Mouse (Mus musculus): ENCODE data around the gene Metrn. TPM values are rescaled to one million over a fixed set of nuclear protein-coding genes. Genes with fewer than 3 reads are reported as not detected.

The Metrn gene
- total RNA-seq, 1 experiment = 46.1 TPM

GRCm38 (mm10) chr17:25754241-25754640, 42.7 kb downstream of the Metrn start, which contains the start of gene Msln:
TSS of gene Msln (minus strand) at chr17:25754378.
- in situ Hi-C loops (cut with MboI; ENCODE audit: low sequenced_read_pairs in 2 of 2, unreplicated experiment in 2 of 2) = no loop called here
- Histone ChIP-seq H3K4me3 (ENCODE audit: insufficient read depth in 1 of 2, low read depth in 1 of 2, low read length in 2 of 2, poor library complexity in 1 of 2, severe bottlenecking in 1 of 2) (no peak within 1 kb of the TSS), H3K27ac (ENCODE audit: insufficient read depth, low read depth, low read length, poor library complexity, severe bottlenecking) (no peak within 1 kb of the TSS), H3K9ac (ENCODE audit: insufficient read depth, low read depth, low read length, poor library complexity, severe bottlenecking) (no peak within 1 kb of the TSS), H3K36me3 (ENCODE audit: control insufficient read depth, insufficient read depth, low read length, poor library complexity, severe bottlenecking) (no peaks in the 10 kb centered on the region), H3K4me1 (ENCODE audit: control insufficient read depth in 2 of 2, insufficient read depth in 2 of 2, low read length in 2 of 2, poor library complexity in 1 of 2) (peaks cover 14 to 28% of the 10 kb centered on the region in 2 experiments), H3K9me3 (ENCODE audit: control insufficient read depth, insufficient read depth, low read depth, low read length) (no peaks in the 10 kb centered on the region)
- TF ChIP-seq MAFK (IDR thresholded peaks at IDR 0.05; ENCODE audit: insufficient read depth, low read depth, low read length) (no peak), HCFC1 (IDR thresholded peaks at IDR 0.05; ENCODE audit: borderline replicate concordance, insufficient read depth, low read length) (no peak), ZC3H11A (IDR thresholded peaks at IDR 0.05; ENCODE audit: borderline replicate concordance, low read depth, low read length) (no peak), ZNF384 (IDR thresholded peaks at IDR 0.05; ENCODE audit: low read depth, low read length) (no peak), CHD2 (IDR thresholded peaks at IDR 0.05; ENCODE audit: low read depth, low read length) (no peak)
- no peak for DNase-seq (ENCODE audit: low read depth, low spot score)

GRCm38 (mm10) chr17:25751446-25751845, 45.5 kb downstream of the Metrn start:
- H3K9ac ChIP-seq (ENCODE audit: insufficient read depth, low read depth, low read length, poor library complexity, severe bottlenecking) = no peak overlapping the region
- in situ Hi-C loops (cut with MboI; ENCODE audit: low sequenced_read_pairs in 2 of 2, unreplicated experiment in 2 of 2) = no loop called here
- no peaks in the 10 kb centered on the region for H3K36me3 ChIP-seq (ENCODE audit: control insufficient read depth, insufficient read depth, low read length, poor library complexity, severe bottlenecking)
- DNase-seq (ENCODE audit: low read depth, low spot score) = no peak
- TF ChIP-seq MAFK (IDR thresholded peaks at IDR 0.05; ENCODE audit: insufficient read depth, low read depth, low read length) = no peak
- TF ChIP-seq HCFC1 (IDR thresholded peaks at IDR 0.05; ENCODE audit: borderline replicate concordance, insufficient read depth, low read length) = no peak
- no peak for TF ChIP-seq ZC3H11A (IDR thresholded peaks at IDR 0.05; ENCODE audit: borderline replicate concordance, low read depth, low read length)
- TF ChIP-seq ZNF384 (IDR thresholded peaks at IDR 0.05; ENCODE audit: low read depth, low read length) = no peak
- TF ChIP-seq CHD2 (IDR thresholded peaks at IDR 0.05; ENCODE audit: low read depth, low read length) = no peak
- no peaks in the 10 kb centered on the region for H3K9me3 ChIP-seq (ENCODE audit: control insufficient read depth, insufficient read depth, low read depth, low read length)
- peaks cover 11 to 13% of the 10 kb centered on the region in 2 experiments for H3K4me1 ChIP-seq (ENCODE audit: control insufficient read depth in 2 of 2, insufficient read depth in 2 of 2, low read length in 2 of 2, poor library complexity in 1 of 2)
- no peak overlapping the region for H3K4me3 ChIP-seq (ENCODE audit: insufficient read depth in 1 of 2, low read depth in 1 of 2, low read length in 2 of 2, poor library complexity in 1 of 2, severe bottlenecking in 1 of 2)
- no peak overlapping the region for H3K27ac ChIP-seq (ENCODE audit: insufficient read depth, low read depth, low read length, poor library complexity, severe bottlenecking)

GRCm38 (mm10) chr17:25749314-25749713, 47.6 kb downstream of the Metrn start:
- no peak for DNase-seq (ENCODE audit: low read depth, low spot score)
- peaks cover 2 to 3% of the 10 kb centered on the region in 2 experiments; a peak in 2 of 4 replicates for H3K4me1 ChIP-seq (ENCODE audit: control insufficient read depth in 2 of 2, insufficient read depth in 2 of 2, low read length in 2 of 2, poor library complexity in 1 of 2)
- H3K9me3 ChIP-seq (ENCODE audit: control insufficient read depth, insufficient read depth, low read depth, low read length) = no peaks in the 10 kb centered on the region
- no peak overlapping the region for H3K4me3 ChIP-seq (ENCODE audit: insufficient read depth in 1 of 2, low read depth in 1 of 2, low read length in 2 of 2, poor library complexity in 1 of 2, severe bottlenecking in 1 of 2)
- TF ChIP-seq ZNF384 (IDR thresholded peaks at IDR 0.05; ENCODE audit: low read depth, low read length) (no peak), MAFK (IDR thresholded peaks at IDR 0.05; ENCODE audit: insufficient read depth, low read depth, low read length) (no peak), CHD2 (IDR thresholded peaks at IDR 0.05; ENCODE audit: low read depth, low read length) (no peak), ZC3H11A (IDR thresholded peaks at IDR 0.05; ENCODE audit: borderline replicate concordance, low read depth, low read length) (no peak), HCFC1 (IDR thresholded peaks at IDR 0.05; ENCODE audit: borderline replicate concordance, insufficient read depth, low read length) (no peak)
- no peaks in the 10 kb centered on the region for H3K36me3 ChIP-seq (ENCODE audit: control insufficient read depth, insufficient read depth, low read length, poor library complexity, severe bottlenecking)
- in situ Hi-C loops (cut with MboI; ENCODE audit: low sequenced_read_pairs in 2 of 2, unreplicated experiment in 2 of 2) = no loop called here
- no peak overlapping the region for H3K9ac ChIP-seq (ENCODE audit: insufficient read depth, low read depth, low read length, poor library complexity, severe bottlenecking)
- no peak overlapping the region for H3K27ac ChIP-seq (ENCODE audit: insufficient read depth, low read depth, low read length, poor library complexity, severe bottlenecking)

DNA sequence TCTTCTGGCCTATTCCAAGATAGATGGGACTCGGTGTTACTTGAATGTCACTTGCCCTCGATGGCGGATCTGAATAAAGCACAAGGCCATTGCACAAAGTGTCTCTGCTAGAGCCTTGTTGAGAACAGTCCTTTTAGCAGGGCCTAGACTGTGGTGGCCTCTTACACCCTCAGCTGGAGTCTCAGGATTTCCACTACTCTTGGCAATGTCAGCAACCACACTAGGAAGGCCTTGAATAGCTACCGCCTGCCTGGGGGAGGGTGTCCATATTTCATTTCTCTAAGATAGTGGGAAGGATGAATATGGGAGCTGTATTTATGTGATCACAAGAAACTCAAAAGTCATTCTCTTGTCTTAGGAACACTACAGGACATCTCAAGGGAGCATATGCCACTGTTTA, 48.7 kb downstream of the Metrn start:
- in situ Hi-C loops (cut with MboI; ENCODE audit: low sequenced_read_pairs in 2 of 2, unreplicated experiment in 2 of 2) = no loop called here
- DNase-seq (ENCODE audit: low read depth, low spot score) = no peak
- Histone ChIP-seq H3K27ac (ENCODE audit: insufficient read depth, low read depth, low read length, poor library complexity, severe bottlenecking) (no peak overlapping the region), H3K36me3 (ENCODE audit: control insufficient read depth, insufficient read depth, low read length, poor library complexity, severe bottlenecking) (no peaks in the 10 kb centered on the region), H3K9me3 (ENCODE audit: control insufficient read depth, insufficient read depth, low read depth, low read length) (no peaks in the 10 kb centered on the region), H3K4me3 (ENCODE audit: insufficient read depth in 1 of 2, low read depth in 1 of 2, low read length in 2 of 2, poor library complexity in 1 of 2, severe bottlenecking in 1 of 2) (no peak overlapping the region), H3K4me1 (ENCODE audit: control insufficient read depth in 2 of 2, insufficient read depth in 2 of 2, low read length in 2 of 2, poor library complexity in 1 of 2) (peaks cover 0 to 3% of the 10 kb centered on the region in 2 experiments; a peak in 1 of 4 replicates), H3K9ac (ENCODE audit: insufficient read depth, low read depth, low read length, poor library complexity, severe bottlenecking) (no peak overlapping the region)
- TF ChIP-seq MAFK (IDR thresholded peaks at IDR 0.05; ENCODE audit: insufficient read depth, low read depth, low read length) = no peak
- no peak for TF ChIP-seq CHD2 (IDR thresholded peaks at IDR 0.05; ENCODE audit: low read depth, low read length)
- TF ChIP-seq ZC3H11A (IDR thresholded peaks at IDR 0.05; ENCODE audit: borderline replicate concordance, low read depth, low read length) = no peak
- TF ChIP-seq HCFC1 (IDR thresholded peaks at IDR 0.05; ENCODE audit: borderline replicate concordance, insufficient read depth, low read length) = no peak
- TF ChIP-seq ZNF384 (IDR thresholded peaks at IDR 0.05; ENCODE audit: low read depth, low read length) = no peak

DNA sequence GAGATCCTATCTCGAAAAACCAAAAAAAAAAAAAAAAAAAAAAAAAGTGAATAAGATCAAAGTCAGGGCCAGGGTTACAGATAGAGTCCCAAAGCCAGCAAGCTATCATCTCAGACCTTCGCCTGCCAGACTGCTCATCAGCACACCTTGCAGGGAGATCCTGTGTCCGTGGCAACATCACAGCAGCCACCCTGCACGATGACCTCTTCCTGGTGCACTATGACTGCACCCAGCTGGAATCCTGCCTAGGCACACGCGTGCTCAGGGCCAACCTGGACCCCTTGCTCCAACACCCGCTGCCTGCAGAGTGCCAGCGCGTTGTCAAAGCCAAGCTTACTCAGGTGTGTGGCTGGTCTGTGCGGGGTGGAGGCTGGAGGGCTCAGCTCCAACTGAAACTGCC, 52.6 kb downstream of the Metrn start:
- Histone ChIP-seq H3K27ac (ENCODE audit: insufficient read depth, low read depth, low read length, poor library complexity, severe bottlenecking) (no peak overlapping the region), H3K9ac (ENCODE audit: insufficient read depth, low read depth, low read length, poor library complexity, severe bottlenecking) (no peak overlapping the region), H3K4me1 (ENCODE audit: control insufficient read depth in 2 of 2, insufficient read depth in 2 of 2, low read length in 2 of 2, poor library complexity in 1 of 2) (peaks cover 0 to 3% of the 10 kb centered on the region in 2 experiments; a peak in 1 of 4 replicates), H3K9me3 (ENCODE audit: control insufficient read depth, insufficient read depth, low read depth, low read length) (no peaks in the 10 kb centered on the region), H3K36me3 (ENCODE audit: control insufficient read depth, insufficient read depth, low read length, poor library complexity, severe bottlenecking) (no peaks in the 10 kb centered on the region), H3K4me3 (ENCODE audit: insufficient read depth in 1 of 2, low read depth in 1 of 2, low read length in 2 of 2, poor library complexity in 1 of 2, severe bottlenecking in 1 of 2) (no peak overlapping the region)
- in situ Hi-C loops (cut with MboI; ENCODE audit: low sequenced_read_pairs in 2 of 2, unreplicated experiment in 2 of 2) = no loop called here
- no peak for TF ChIP-seq ZC3H11A (IDR thresholded peaks at IDR 0.05; ENCODE audit: borderline replicate concordance, low read depth, low read length)
- no peak for TF ChIP-seq MAFK (IDR thresholded peaks at IDR 0.05; ENCODE audit: insufficient read depth, low read depth, low read length)
- no peak for TF ChIP-seq HCFC1 (IDR thresholded peaks at IDR 0.05; ENCODE audit: borderline replicate concordance, insufficient read depth, low read length)
- no peak for TF ChIP-seq ZNF384 (IDR thresholded peaks at IDR 0.05; ENCODE audit: low read depth, low read length)
- no peak for TF ChIP-seq CHD2 (IDR thresholded peaks at IDR 0.05; ENCODE audit: low read depth, low read length)
- DNase-seq (ENCODE audit: low read depth, low spot score) = no peak

Data from ES-E14 (cell line).